Mouse (Mus musculus): ENCODE measurements around the gene Hdac4.

Gene Hdac4

DNA sequence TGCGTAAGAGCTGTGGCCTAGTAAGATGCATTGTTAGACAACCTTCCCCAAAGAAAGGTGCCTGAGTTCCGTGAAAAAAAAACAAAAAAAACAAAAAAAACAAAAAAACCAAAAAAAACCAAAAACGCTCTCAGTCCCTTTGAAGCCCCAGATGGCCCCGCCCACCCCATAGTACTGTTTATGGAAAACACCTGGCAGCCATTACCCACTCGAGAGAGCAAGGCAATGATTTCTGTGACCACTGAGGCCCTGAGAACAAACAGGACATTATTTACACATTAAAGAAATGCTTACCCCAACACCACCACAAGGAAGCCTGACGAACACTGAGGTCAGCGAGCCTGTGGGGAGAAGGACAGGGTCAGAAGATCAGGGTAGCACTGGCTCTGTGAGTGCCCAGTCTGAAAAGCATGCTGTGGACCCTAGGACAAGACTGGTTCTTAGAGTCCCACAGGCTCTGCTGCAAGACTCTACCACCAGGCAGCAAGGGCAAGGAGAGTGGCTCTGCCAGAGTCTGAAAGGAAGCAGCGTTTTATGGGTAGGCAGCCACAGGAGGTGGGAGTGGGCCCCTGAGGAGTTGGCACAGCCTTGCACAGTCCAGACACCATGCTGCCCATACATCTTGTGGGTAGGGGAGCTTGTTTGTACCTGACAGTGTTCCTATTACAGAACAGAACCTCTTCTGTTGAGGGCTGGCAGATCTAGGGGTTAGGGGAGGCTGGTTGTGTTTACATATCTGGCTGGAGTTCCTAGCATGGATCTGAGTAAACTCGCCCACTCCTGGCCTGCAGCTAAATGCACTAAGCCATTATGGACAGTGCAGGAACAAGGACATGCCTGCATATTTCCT, 230.8 kb downstream of the Hdac4 start:
- no peak for DNase-seq (ENCODE audit: low read depth)

GRCm38 (mm10) chr1:91962256-91962655, 233.2 kb downstream of the Hdac4 start:
- DNase-seq (ENCODE audit: low read depth): peak; percentile 77

- no peak for DNase-seq (ENCODE audit: low read depth)
Observed at GRCm38 (mm10) chr1:91961231-91961630, 234.3 kb downstream of the Hdac4 start.

- DNase-seq (ENCODE audit: low read depth): no peak
Observed at GRCm38 (mm10) chr1:91959891-91960290, 235.6 kb downstream of the Hdac4 start.

GRCm38 (mm10) chr1:91959044-91959443, 236.5 kb downstream of the Hdac4 start:
- no peak for DNase-seq (ENCODE audit: low read depth)

DNA sequence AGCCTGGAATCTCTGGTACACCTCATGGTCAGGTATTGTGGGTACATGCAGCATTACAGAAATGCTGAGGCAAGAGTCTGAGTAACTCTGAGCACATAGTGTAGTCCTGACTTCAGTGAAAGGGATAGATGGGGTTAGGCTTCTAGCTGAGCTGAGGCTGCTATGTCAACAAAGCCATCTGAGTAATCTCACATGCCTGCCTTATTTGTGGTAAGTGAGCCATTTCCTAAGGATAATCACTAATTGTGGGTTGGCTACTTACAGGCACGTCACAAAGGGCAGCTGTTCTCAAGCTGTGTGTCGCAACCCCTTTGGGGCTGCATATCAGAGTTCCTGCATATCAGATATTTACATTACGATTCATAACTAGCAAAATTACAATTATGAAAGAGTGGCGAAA, 239.3 kb downstream of the Hdac4 start:
- DNase-seq (ENCODE audit: low read depth): peak; percentile 78

DNA sequence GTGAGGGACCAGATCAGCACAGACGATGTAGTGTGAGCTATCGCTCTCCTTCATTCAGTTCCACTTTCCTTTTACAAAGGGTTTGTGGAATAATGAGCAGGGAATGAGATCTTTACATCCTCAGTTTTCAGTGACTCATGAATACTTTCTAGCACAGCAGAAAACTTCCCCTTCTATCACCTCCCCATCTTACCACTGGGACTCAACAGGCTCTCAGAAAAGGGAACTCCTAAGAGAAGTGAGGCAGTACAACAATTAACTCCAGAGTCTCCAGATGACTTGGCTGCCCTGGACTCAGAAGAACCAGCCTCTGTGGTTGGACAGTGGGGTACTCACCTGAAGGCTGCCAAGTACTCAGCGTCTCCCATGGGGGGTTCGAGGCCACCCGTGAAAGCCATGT, 240.5 kb downstream of the Hdac4 start:
- peak; percentile 34 for DNase-seq (ENCODE audit: low read depth)

GRCm38 (mm10) chr1:91952912-91953311, 242.6 kb downstream of the Hdac4 start:
- DNase-seq (ENCODE audit: low read depth): no peak

DNA sequence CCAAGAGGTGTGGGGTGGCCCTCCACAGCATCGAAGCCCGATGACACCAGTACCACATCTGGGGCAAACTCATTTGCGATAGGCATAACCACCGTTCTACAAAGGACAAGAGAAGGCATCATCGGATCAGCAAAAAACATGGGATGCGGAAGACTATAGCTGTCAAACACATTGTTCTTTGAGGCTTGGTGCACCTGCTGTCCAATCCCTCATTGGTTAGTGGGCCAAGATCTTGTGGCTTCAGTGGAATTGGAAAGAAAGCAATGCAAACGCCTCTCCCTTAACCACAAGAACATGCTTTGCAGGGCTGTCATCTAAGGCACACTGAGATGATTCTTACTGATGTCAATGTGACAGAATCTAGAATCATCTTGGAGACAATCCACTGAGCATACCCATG, 248.1 kb downstream of the Hdac4 start:
- no peak for DNase-seq (ENCODE audit: low read depth)

GRCm38 (mm10) chr1:91942583-91942982, 252.9 kb downstream of the Hdac4 start:
- DNase-seq (ENCODE audit: low read depth): no peak

DNA sequence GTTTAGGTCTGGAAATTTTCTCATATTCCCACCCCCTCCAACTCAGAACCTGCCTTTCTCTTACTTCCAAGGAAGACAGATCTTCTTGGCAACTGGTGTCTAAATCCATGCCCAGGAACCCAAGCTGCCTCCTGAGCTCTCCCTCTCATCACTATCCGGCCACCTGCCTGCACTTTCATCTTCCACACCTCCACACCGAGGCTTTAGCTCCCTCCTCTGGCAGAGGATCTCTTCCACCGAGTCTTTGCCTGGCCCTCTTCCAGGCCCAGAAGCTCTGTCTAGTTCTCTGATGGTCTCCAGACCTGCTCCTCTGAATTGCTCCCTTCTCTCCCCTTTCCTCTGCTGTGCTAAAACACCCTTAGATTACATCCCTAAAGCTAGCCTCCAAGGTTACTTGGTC, 253.5 kb downstream of the Hdac4 start:
- no peak for DNase-seq (ENCODE audit: low read depth)

GRCm38 (mm10) chr1:91941094-91941493, 254.4 kb downstream of the Hdac4 start:
- no peak for DNase-seq (ENCODE audit: low read depth)

DNA sequence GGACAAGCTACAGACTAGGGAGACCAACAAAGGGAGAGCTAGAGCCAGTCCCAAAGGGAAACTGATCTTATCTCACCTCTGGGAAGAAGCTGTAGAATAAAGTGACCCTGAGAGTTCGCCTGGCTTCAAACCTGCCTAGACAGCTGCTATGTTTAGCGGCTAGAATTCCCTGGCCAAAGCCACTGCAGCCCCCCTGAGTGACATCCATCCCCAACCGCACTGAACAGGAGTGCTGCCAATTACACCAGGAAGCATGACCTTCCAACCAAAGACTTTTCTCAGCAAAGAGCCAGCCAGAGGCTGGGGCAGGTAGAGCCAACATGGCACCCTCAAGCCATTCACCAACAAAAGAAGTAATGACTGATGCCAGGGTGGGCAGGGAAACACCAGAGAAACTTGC, 260.3 kb downstream of the Hdac4 start:
- no peak for DNase-seq (ENCODE audit: low read depth)

DNA sequence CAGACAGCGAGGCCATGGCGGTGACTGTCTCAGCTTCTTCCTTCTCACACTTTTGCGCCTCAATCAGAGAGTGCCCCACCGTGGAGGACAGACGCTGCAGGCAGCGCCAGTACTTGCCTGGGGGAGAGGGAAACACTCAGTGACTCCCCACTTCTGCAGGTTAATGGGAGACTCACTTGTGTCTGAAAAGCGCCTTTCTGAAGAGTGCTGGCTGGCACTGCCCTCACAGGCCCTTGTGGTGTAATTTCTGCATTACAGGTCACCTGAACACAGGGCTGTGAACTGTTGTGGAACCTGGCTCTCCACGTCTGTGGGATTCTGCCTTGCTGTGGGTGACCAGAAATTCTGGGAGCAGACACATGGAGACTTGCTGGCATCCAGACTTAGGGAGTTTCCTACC, 261.8 kb downstream of the Hdac4 start:
- no peak for DNase-seq (ENCODE audit: low read depth)

- no peak for DNase-seq (ENCODE audit: low read depth)
Observed at GRCm38 (mm10) chr1:91932221-91932620, 263.3 kb downstream of the Hdac4 start.

GRCm38 (mm10) chr1:91931786-91932185, 263.7 kb downstream of the Hdac4 start:
- no peak for DNase-seq (ENCODE audit: low read depth)

DNA sequence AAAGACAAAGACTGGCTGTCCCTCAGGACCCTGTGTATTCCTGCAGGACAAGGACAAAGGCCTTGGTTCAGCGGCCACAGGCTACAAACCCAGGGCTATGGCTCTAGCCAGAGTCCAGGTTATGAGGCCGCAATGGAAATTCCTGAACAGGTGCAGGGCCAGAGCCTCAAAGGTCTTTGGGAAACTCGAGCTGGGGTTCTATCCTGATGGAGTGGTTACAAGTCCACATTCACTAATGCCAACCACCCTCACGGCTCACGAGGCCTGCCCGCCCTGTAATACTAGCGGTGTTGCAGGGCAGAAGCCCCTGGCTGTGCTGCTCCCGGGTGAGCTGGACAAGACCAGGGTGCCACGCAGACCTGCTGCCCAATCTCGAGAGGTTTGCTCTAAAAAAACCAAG, 264.3 kb downstream of the Hdac4 start:
- DNase-seq (ENCODE audit: low read depth): no peak

DNA sequence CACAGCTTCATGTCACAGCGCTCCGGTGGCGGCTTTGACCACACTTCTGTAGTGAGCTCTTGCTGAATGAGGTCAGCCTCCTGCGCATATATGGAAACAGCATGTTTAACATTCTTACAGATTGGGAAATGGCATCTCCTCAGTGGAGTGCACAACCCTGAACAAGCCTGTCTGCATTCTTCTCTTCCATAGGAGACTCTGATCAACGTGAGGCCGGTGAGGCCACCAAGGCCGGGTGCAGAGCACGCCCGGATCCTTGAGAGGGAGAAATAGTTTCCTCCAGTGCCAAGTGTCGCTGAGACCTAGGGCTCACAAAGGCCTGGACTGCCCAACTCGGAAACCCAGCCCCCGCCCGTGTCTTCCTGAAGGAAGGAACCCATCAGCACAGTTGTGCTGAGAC, 266.4 kb downstream of the Hdac4 start:
- no peak for DNase-seq (ENCODE audit: low read depth)

GRCm38 (mm10) chr1:91927536-91928315, 267.8 kb downstream of the Hdac4 start:
- peak; percentile 68 for DNase-seq (ENCODE audit: low read depth)

DNA sequence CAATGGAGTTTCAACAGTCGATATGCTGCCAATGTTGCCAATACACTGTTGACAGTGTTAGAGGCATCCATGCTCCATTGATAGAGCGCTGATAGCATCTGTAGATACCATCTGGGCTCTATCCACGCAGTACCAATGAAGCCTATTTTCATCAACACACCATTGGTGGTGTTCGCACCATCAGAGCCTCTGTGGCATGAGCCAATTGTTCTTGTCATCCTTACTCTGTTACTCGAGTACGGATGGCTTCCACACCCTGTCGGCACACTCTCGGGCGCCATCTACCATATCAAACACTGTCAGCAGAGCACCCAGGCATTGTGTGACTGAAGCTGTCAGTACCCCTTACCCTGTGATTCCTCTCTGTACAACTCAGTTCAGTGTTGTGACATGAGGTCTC, 271.9 kb downstream of the Hdac4 start:
- no peak for DNase-seq (ENCODE audit: low read depth)

- DNase-seq (ENCODE audit: low read depth): peak; percentile 60
Observed at GRCm38 (mm10) chr1:91922235-91923152, 273.0 kb downstream of the Hdac4 start.

DNA sequence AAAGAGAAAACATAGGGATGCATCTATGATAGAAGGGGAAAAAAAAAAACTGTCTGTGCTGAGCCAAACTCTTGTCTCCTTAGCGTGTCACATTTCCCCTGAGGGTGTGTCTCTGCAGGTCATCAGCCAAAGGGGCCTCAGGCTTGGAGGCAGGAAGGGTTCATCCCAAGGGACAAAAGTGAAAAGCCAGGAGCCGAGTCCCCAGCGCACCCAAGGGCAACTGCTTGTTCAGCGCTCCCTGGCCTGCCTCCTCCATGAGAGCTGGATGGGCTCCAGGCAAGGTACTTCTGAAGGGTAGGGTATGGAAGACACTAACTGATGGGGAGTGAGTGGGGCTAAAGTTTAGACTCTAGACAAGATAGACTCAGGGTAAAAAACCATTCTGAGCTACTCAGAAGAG, 273.8 kb downstream of the Hdac4 start:
- DNase-seq (ENCODE audit: low read depth): no peak

All from NIH3T3 (cell line).